In the genomic region with DNA sequence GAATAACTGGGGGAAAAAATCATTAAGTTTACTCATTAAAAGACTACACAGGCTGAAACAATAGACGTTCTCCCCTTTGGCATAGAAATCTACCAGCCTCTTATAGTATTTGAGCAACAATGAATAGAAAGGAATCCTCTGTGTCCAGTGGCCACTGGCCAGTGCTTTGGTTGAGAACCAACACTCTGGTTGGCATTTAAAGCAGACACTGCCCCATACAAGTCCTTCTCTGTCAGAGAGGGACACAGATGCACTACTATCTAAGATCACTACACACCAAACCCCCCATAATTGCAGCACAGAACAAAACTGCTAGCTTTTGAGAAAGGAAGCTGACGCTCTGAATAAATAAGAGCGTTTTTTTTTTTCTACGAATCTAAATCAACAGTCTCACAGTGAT, we compare ENCODE assay signal across 15 mouse cellular contexts.
A peak's percentile ranks its signal among the peaks of the same experiment; 100 is the strongest.
DNase-seq lines count a peak whose midpoint lies in the region; ATAC-seq and TF ChIP-seq lines count a peak whose summit lies in the region.
"Had no signal": no experiment of that assay in that cellular context is flagged by ENCODE, and none has a peak within 500 bp of the region (broad histone marks: within the 10 kb centered on the region; RNA-seq: fewer than 3 reads in every experiment).

No protein-coding gene starts in this region.

- no peak overlapping the region for H3K9ac ChIP-seq in forebrain, postnatal 0 days
- H3K9ac ChIP-seq in forebrain, embryonic 11.5 days (ENCODE audit: low read length): no peak overlapping the region
- H3K9ac ChIP-seq: heart, embryonic 15.5 days; lung, embryonic 14.5 days; neural tube, embryonic 13.5 days had no signal

- no peak overlapping the region for H3K4me3 ChIP-seq in forebrain, postnatal 0 days (ENCODE audit: low read depth, low read length)
- no peak overlapping the region for H3K4me3 ChIP-seq in forebrain, embryonic 11.5 days (ENCODE audit: low read depth, low read length)
- H3K4me3 ChIP-seq: heart, embryonic 15.5 days; neural tube, embryonic 13.5 days had no signal

- no peaks in the 10 kb centered on the region for H3K36me3 ChIP-seq in forebrain, postnatal 0 days (ENCODE audit: insufficient read depth)
- no peaks in the 10 kb centered on the region for H3K36me3 ChIP-seq in forebrain, embryonic 11.5 days (ENCODE audit: control insufficient read depth, insufficient read depth, low read length)
- H3K36me3 ChIP-seq: heart, embryonic 15.5 days; neural tube, embryonic 13.5 days had no signal

- no peaks in the 10 kb centered on the region for H3K9me3 ChIP-seq in forebrain, postnatal 0 days (ENCODE audit: low read length)
- H3K9me3 ChIP-seq in forebrain, embryonic 11.5 days (ENCODE audit: control insufficient read depth, low read length): no peaks in the 10 kb centered on the region
- H3K9me3 ChIP-seq: heart, embryonic 15.5 days; neural tube, embryonic 13.5 days had no signal

- H3K27ac ChIP-seq in forebrain, postnatal 0 days (ENCODE audit: low read depth, low read length): 0 out of 2 replicates have a peak overlapping the region, but pooled peaks have one; percentile 62
- no peak overlapping the region for H3K27ac ChIP-seq in forebrain, embryonic 11.5 days (ENCODE audit: low read depth, low read length)
- H3K27ac ChIP-seq: heart, embryonic 15.5 days; neural tube, embryonic 13.5 days had no signal

- peak; percentile 73 for ATAC-seq in forebrain, postnatal 0 days
- no peak for ATAC-seq in forebrain, embryonic 11.5 days (replicated peaks; ENCODE audit: low FRiP score)

- peak; percentile 62 for DNase-seq in forebrain, postnatal 0 days
- no peak for DNase-seq in forebrain, embryonic 11.5 days (ENCODE audit: low spot score)
- DNase-seq in layer of hippocampus, adult 11-12 months (ENCODE audit: low spot score): peak; percentile 67
- no peak for DNase-seq in layer of hippocampus, postnatal 25 days (ENCODE audit: extremely low spot score in 1 of 2, low spot score in 1 of 2)
- DNase-seq in brain, embryonic 14.5 days (ENCODE audit: low read depth): peak; percentile 67
- peak; percentile 45 to 64 for DNase-seq in left cerebral cortex, adult 9 months (ENCODE audit: low spot score in 2 of 2)
- no peak for DNase-seq in adrenal gland, postnatal 10 days
- DNase-seq in thymus, postnatal 36 days: no peak
- DNase-seq: adrenal gland, postnatal 36 days; cerebellum, adult 8-10 months; gastrocnemius, postnatal 25 days; retina, postnatal 1 day had no signal

- no peak for TF ChIP-seq CTCF in forebrain, postnatal 0 days (IDR thresholded peaks at IDR 0.05; ENCODE audit: low read depth)
- TF ChIP-seq CTCF in brain, embryonic 14.5 days (IDR thresholded peaks at IDR 0.05; ENCODE audit: borderline replicate concordance, extremely low read depth, insufficient read depth, insufficient read length): no peak

- TF ChIP-seq POLR2A in brain, embryonic 14.5 days (IDR thresholded peaks at IDR 0.05; ENCODE audit: borderline replicate concordance, extremely low read depth, insufficient read depth, insufficient read length, poor library complexity, severe bottlenecking): no peak

- 30% methylated on average over 4 of the region's 4 CpGs for WGBS in forebrain, postnatal 0 days
- 76% methylated on average over 4 of the region's 4 CpGs for WGBS in forebrain, embryonic 11.5 days

- H3K27me3 ChIP-seq in forebrain, postnatal 0 days (ENCODE audit: insufficient read depth, low read length): no peaks in the 10 kb centered on the region
- no peaks in the 10 kb centered on the region for H3K27me3 ChIP-seq in forebrain, embryonic 11.5 days (ENCODE audit: control insufficient read depth, insufficient read depth, low read length)
- H3K27me3 ChIP-seq: heart, embryonic 15.5 days; neural tube, embryonic 13.5 days had no signal

- no peak overlapping the region for H3K4me2 ChIP-seq in forebrain, postnatal 0 days (ENCODE audit: low read depth)
- no peak overlapping the region for H3K4me2 ChIP-seq in forebrain, embryonic 11.5 days (ENCODE audit: low read depth, low read length, severe bottlenecking)
- H3K4me2 ChIP-seq: heart, embryonic 15.5 days; lung, embryonic 14.5 days; neural tube, embryonic 13.5 days had no signal

- peaks cover 12% of the 10 kb centered on the region for H3K4me1 ChIP-seq in forebrain, postnatal 0 days (ENCODE audit: insufficient read depth)
- peaks cover 3% of the 10 kb centered on the region for H3K4me1 ChIP-seq in forebrain, embryonic 11.5 days (replicated peaks; ENCODE audit: control insufficient read depth, insufficient read depth, low read length)

Comparison
In these comparisons a context has a peak if more than half of its experiments do, and no peak if none do; other contexts are left out.
1. DNase-seq: peak in forebrain, postnatal 0 days (single experiment), layer of hippocampus, adult 11-12 months (single experiment), brain, embryonic 14.5 days (single experiment) and left cerebral cortex, adult 9 months (2 of 2); none in forebrain, embryonic 11.5 days (single experiment), layer of hippocampus, postnatal 25 days (0 of 2), adrenal gland, postnatal 10 days (single experiment) and thymus, postnatal 36 days (0 of 2).